Mouse (Mus musculus) erythroblast, embryonic 14.5 days (primary cell): ENCODE results near the gene Skap2.

ENCODE experiments used
- GATA1 ChIP-seq: IDR thresholded peaks from 2 replicates; pipeline ENCODE4 v1.6.1; 2012; ENCODE audit warnings: low read length, inconsistent platforms, mixed read lengths
- TAL1 ChIP-seq: IDR thresholded peaks from 3 replicates; pipeline ENCODE4 v1.6.1; 2012; ENCODE audit warnings: low read length, inconsistent platforms, mixed read lengths

GRCm38 (mm10) chr6:52005963-52006648 is 6.2 kb downstream of the Skap2 start:
- no peak for TF ChIP-seq TAL1
- no peak for TF ChIP-seq GATA1
